Mouse (Mus musculus) kidney, adult 9 months (tissue): ENCODE data around the gene Erp44.

Source experiments
- DNase-seq: peaks from one replicate; pipeline ENCODE4 v3.0.0; 2022

Erp44 gene

DNA sequence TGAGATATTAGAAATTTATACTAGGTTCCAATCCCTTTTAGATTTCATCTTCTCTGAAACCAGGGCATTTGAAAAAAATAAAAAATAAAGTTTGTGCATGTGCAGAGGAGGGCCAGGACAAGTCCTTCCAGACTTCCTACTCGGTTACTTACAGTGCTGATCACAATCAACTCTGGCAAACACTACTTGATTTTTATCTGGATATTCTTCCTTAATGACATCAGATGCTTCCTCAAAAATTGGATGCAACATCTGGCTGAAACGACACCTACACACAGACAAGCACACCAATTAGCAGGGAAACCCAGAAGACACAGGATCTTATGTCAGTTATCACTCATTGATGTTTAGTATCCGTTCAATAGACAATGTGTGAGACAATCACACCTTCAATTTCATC lies 42.6 kb downstream of the Erp44 start:
- no peak for DNase-seq

GRCm38 (mm10) chr4:48226800-48227199 lies 52.6 kb downstream of the Erp44 start:
- DNase-seq: no peak

GRCm38 (mm10) chr4:48225604-48226003 lies 53.8 kb downstream of the Erp44 start:
- no peak for DNase-seq

- peak; percentile 81 for DNase-seq
Observed at GRCm38 (mm10) chr4:48225173-48225572, 54.2 kb downstream of the Erp44 start.

DNA sequence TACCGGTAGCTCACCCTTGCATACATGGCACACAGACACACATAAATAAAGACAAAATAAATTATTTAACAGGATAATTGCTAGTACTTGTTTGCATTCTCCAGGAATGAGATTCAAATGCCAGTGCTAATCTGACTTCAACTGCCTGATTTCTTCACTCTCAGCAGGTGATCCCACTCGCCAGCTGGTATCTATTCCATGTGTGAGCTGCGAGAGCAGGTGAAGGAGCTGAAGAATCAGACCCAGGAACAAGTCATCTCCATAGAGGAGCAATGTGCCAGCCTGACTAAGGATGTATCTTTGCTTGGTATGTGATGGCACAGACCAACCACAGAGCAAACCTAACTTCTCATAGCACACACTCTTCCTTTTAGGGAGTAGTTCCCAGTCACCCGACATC lies 75.8 kb downstream of the Erp44 start:
- DNase-seq: no peak

GRCm38 (mm10) chr4:48198447-48198846 lies 80.9 kb downstream of the Erp44 start:
- no peak for DNase-seq

DNA sequence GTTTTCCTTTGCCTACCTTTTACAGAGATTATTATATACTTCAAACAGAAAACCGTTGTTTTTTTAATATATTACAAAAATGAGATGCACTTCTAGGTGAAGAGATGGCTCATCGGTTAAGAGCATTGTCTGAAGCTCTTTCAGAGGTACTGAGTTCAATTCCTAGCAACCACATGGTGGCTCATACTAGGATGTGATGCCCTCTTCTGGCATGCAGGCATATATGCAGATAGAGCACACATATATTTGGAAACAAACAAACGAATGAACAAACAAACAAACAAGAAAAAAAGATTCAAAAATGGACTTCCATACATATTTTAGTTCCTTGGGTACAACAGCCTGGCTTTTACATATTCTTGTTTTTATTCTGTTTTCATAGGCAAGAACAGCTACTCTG lies 81.4 kb downstream of the Erp44 start:
- DNase-seq: no peak

DNA sequence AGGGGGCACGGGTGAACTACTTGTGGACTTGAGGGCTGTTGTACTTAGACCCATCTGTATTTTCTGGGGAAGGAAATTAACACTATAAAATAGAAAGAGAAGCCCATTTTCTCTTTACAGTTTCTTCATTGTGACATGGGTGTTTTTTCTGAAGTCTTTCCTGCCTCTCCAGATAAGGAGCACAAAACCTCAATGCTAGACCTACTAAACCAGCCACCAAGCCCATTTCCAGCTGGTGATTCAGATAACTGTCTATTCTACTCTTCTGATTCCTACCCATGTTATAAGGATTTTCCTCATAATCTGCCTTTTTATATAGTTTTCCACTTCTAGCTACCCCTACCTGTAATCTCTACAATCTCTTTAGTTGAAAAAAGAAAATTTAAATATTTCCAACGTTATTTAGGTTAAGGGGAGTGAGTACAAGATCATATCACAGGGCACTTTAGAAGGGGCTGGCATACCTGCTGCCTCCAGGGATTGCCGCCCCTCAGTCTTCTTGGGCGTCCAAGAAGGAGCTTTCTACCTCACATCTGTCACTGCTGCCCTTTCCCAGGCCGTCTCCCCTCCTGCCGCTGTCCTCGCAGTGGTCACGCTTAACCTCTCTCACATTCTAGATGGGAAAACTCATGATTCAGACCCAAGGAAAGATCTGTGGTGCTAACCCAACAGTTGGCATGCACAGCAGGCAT lies 97.1 kb downstream of the Erp44 start:
- no peak for DNase-seq

GRCm38 (mm10) chr4:48181366-48181765 lies 98.0 kb downstream of the Erp44 start:
- no peak for DNase-seq

- DNase-seq: no peak
Observed at GRCm38 (mm10) chr4:48180922-48181321, 98.4 kb downstream of the Erp44 start.

DNA sequence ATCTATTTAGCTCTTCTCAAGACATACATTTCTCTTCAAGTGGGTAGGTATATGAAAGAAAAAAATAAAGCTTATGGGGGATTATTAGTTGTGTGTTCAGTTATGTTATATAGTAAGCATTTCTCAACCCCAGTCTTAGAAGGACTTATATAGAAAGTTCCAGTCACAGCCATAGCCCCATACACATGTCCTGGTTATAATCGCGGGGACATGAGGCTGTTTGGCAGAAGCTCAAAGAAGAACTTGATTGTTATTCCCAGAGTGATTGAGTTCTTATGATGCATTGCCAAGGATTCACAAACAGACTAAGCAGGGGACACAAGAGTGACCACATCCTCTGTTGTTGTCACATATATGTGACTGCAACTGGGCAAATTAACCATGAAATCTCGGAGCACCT lies 103.7 kb downstream of the Erp44 start:
- DNase-seq: no peak

GRCm38 (mm10) chr4:48163851-48164250 lies 115.5 kb downstream of the Erp44 start:
- DNase-seq: no peak

- no peak for DNase-seq
Observed at GRCm38 (mm10) chr4:48160386-48160785, 119.0 kb downstream of the Erp44 start.

GRCm38 (mm10) chr4:48155864-48156263 lies 123.5 kb downstream of the Erp44 start:
- DNase-seq: no peak

DNA sequence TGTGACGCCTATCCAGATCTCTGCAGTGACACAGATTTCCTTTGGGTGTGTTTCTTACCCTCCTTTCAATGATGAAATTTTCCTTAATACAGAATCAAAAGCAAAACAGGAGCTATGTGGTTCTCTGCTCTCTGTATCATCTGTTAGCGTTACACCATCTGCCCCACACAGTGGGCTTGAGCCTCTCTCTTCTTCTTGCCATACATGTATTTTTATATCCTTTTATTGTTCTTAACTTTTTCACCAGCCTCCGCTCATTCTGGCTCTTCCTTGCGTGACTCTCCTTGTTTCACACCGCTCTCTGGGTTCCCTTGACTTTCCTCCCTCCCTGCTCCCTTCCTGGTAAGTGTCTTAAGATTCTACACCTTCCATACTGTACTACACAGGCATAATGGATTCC lies 126.1 kb downstream of the Erp44 start:
- DNase-seq: no peak

DNA sequence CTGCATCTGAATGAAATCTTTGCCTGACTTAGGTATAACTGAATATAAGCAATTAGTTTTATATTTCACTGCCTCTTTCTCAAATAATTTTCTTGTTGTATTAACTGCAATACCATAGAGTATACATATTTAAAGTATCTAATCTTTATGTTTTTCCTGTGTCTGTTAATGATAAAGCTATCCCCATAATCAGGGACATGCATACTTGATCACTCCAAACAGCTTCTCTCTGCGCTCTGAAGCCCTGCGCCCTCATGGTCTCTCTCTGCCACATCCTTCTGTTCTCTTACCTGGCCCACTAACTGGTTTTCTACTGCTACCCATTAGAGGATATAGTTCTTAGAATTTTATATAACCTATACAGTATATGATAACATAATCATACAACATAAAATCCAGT lies 129.9 kb downstream of the Erp44 start:
- DNase-seq: no peak
